Mouse (Mus musculus): ENCODE measurements around the gene Mndal.
"Not testable (repeated sequence)": the region's sequence is repeated elsewhere in the genome, so short reads cannot be mapped to it uniquely, and the experiment has no call there.

- not testable (repeated sequence) for TF ChIP-seq CEBPB (IDR thresholded peaks at IDR 0.05; ENCODE audit: insufficient read depth, poor library complexity, severe bottlenecking); POLR2A (IDR thresholded peaks at IDR 0.05; ENCODE audit: insufficient read length, low read depth); MAX (IDR thresholded peaks at IDR 0.05; ENCODE audit: low read depth); POLR2AphosphoS2 (IDR thresholded peaks at IDR 0.05; ENCODE audit: insufficient read length, low read depth); TCF12 (IDR thresholded peaks at IDR 0.05; ENCODE audit: insufficient read depth, poor library complexity, severe bottlenecking); MYOD1 (IDR thresholded peaks at IDR 0.05; ENCODE audit: control insufficient read depth in 1 of 3, insufficient read length in 2 of 3, low read depth in 2 of 3); USF1 (IDR thresholded peaks at IDR 0.05; ENCODE audit: low read depth)
Observed at GRCm38 (mm10) chr1:173852853-173853252, 89.4 kb downstream of the Mndal start.
